Mouse (Mus musculus) cerebellum, adult 11-12 months (tissue): ENCODE data around the gene Uspl1.

ENCODE experiments used
- DNase-seq: peaks from one replicate; pipeline ENCODE4 v3.0.0; 2022

The Uspl1 gene

GRCm38 (mm10) chr5:149168816-149169215 is 15.3 kb upstream of the Uspl1 start:
- no peak for DNase-seq

DNA sequence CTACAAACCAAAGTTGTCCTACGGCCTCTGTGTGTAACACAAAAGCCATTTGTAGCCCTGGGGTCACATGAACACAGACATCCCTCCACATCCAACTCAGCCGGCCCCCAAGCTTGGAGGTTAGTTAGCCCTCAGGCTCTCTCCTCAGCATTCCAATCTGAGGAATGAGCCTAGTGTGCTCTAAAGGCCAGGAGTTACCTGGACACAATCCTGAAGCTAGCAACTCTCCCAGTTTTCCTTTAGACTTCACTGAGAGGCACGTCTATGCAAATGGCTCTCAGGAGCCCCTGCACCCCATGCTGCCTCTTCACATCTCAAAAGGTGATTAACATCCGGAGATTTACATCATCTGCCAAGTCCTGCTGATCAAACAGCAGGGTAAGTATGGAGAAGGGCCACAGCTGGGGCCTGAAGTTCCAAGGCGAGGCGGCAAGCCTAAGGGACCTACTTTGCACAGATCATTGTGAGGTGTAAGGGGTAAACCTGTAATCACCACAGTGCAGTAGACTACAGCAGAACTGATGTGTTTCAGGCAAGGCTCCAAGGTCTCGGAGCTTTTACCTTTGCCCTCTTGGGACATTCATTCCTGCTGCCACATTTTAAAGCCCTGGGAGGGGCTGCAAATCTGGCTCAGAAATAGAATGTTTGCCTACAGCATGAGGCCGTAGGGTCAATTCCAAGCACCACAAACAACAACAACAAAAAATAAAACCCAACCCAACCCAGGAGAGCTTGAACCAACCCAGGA is 13.1 kb upstream of the Uspl1 start:
- no peak for DNase-seq

DNA sequence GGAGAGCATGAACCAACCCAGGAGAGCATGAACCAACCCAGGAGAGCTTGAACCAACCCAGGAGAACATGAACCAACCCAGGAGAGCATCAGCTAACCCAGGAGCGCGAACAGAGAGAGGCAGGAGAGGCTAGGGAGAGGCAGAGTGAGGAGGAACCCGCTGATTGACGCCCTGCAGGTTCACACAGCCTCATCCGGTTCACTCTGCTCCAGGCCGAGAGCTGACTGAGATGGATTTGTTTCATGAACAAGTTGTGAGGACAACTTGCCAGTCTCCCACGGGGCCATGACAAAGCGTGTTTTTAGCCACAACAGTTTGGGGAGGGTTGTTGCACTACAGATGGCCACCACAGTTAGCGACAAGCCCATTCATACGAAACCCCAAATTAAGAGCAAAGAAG is 11.9 kb upstream of the Uspl1 start:
- no peak for DNase-seq

- DNase-seq, result no peak
Observed at GRCm38 (mm10) chr5:149174527-149174926, 9.6 kb upstream of the Uspl1 start.

- DNase-seq, result no peak
Observed at GRCm38 (mm10) chr5:149175736-149176135, 8.4 kb upstream of the Uspl1 start.

DNA sequence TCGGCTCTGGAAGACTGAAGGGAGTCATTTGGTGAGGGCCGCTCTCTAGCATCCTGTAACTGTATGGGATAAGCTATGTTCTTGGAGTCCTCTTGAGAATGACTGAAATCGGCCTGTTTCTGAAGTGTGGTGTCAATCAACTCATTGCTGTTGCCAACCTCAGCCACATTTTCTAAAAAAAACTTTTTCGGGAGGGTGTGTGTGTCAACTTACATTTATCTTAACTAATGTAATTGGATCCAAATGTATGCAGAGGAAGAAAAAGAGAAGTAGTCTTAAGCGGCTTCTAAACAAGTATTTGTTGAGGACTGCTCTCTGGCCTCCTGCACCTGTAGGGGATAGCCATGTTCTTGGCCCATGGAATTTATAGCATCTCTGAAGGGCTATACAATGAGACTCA is 6.1 kb upstream of the Uspl1 start:
- DNase-seq, result no peak

DNA sequence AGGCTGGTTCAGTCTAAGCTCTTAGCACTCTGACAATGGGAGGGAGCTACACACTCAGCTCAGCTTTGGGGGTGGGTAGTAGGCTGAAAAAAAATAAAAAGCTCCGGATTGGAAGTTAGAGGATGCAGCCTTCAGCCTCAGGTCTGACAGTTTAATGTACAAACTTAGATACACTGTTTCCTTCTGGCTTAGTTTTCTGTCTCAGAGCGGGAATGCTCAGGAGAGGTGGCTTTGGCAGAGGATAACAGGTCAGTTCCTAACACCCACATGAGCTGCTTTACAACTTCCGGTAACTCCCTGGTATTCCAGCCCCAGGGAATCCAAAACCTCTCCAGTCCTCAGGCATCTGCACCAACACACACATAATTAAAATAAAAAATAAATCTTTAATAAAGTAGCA is 4.3 kb upstream of the Uspl1 start:
- DNase-seq, result no peak

DNA sequence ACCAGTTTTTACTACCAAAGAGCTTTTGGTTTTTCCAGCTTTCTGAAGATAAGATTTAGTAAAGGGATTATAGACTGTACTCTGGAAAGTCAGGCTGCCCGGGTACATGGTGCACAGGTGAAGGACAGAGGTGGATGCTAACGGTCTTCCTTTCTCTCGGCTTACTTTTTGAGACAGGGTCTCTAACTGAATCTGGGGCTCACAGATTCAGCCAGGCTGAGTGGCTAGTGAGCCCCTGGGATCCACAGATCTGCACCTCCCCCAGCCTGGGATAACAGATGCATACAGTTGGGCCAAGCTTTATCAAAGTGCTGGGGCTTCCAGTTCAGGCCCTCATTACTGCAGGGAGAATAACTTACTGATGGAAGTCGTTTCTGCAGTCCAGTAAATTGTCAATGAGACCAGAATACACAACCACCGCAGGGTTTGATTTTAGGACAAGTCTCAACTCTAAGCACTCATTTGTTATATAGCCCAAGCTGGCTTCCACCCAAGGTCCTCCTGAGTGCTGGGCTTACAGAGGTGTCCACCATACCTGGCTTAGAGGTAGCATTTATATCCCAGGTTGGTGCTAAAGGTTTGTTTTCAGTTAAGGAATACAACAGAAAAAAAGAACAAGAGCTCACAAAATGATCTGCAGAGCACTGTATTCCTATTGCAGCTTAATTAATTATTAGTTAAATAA is 1.8 kb upstream of the Uspl1 start:
- peak; percentile 32 for DNase-seq

GRCm38 (mm10) chr5:149183122-149183521 is 1.0 kb upstream of the Uspl1 start:
- no peak for DNase-seq

DNA sequence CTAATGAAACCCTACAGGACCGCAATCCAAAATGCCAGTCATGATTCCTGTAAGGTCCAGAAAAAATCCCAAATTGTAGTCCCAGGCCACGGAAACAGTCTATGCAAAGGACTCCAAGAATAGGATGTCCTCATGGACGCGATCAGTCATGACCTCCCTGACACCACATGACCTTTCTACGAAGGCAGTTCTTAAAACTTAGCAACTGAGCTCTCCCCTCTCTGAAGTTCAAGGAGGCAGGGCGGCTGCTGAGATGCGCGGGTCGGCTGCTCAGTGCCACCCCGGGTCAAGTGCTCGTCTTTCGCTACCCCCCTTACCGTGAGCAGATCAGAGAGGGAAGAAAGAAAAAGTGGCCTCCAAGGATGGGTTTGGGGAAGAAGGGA is 438 bp upstream of the Uspl1 start:
- no peak for DNase-seq

DNA sequence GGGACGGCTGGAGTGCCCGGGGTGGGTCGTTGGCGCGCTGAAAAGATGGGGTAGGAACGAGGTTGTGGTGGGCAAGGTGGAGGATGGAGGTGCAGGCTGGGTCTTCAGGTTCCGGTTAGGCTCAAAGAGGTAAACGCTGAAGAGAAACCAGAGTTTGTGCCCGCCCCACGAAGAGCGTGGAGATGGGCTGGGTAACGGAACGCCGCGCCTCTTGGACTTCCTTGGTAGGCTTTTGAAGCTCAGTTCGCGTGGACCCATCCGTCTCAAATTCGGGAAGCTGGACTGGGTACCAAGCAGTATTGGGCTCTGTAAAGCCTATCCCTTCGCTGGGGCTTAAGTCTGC is 665 bp downstream of the Uspl1 start:
- DNase-seq, result no peak

GRCm38 (mm10) chr5:149185806-149186205 is 1.7 kb downstream of the Uspl1 start:
- no peak for DNase-seq

GRCm38 (mm10) chr5:149190160-149190559 is 6.0 kb downstream of the Uspl1 start:
- no peak for DNase-seq

DNA sequence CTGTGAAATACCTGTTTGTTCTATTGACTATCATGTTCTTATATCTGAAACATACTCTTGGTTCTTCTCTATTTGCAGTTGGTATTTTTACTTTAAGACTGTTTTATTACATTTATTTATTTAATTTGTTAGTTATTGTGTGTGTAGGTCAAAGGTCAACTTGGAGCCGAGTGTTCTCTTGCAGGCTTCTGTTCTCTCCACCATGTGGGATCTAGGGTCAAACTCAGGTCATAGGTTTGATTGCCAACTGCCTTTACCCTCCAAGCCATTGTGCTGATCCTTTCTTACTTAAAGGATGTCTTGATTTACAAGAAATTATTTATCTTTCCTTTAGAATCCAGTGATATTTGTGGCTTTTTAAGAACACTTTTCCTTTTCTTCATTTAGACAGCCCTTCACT is 12.5 kb downstream of the Uspl1 start:
- no peak for DNase-seq

DNA sequence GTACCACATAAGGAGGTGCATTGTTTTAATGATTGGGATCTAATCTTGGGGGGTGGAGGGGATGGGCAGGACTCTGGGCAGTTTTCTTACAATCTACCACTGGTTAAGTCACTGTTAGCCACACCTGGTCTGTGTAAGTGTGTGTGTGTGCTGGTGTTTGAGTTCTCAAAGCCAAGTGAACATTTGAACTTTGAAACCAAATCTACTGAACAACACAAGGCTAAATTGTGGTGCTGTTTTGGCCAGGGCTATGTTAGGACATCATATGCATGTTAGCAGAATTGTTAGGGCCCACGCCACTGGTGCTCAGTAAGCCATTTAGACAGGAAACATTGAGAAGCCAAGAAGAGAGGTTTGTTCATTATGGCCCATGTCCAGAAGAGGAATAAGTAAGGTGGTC is 14.6 kb downstream of the Uspl1 start:
- no peak for DNase-seq

DNA sequence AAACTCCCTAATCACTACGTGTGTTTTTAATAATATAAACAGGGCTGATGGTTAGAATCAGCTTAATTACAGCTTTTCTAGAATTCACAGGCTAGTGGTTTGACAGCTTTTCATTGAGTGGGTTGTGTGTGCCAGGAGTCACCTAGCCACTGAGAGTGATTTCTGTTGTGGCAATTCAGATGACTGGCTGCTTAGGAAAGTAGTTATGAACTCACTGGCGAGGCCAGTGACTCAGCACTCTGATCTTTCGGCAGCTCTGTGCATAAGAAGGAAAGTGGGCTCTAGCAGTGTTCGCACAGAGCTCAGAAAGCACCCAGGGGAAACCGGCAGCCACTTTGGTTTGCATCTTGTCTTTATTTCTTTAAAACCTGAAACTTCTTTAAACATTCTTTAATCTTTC is 18.8 kb downstream of the Uspl1 start:
- no peak for DNase-seq

GRCm38 (mm10) chr5:149203796-149204375 is 19.7 kb downstream of the Uspl1 start:
- no peak for DNase-seq

DNA sequence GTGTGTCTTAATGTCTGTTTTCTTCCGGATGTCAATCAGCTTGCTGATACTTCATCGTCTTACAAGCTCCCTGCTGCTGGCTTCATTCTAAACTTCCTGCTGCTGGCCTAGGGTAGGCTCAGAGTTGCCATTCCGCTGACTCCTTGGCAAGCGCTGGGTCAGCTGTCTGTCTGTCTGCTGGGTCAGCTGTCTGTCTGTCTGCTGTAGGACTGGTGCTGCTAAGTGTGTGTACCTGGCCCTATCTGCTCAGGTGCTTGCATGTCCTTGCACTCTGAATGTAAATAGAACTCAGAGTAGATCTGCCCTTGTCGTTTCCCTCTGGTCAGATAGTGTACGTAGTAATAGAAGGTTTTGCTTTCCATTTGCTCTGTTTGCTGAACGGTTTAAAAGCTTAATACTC is 20.7 kb downstream of the Uspl1 start:
- DNase-seq, result no peak

- no peak for DNase-seq
Observed at GRCm38 (mm10) chr5:149205265-149205664, 21.1 kb downstream of the Uspl1 start.

- DNase-seq, result no peak
Observed at GRCm38 (mm10) chr5:149206286-149206685, 22.1 kb downstream of the Uspl1 start.

DNA sequence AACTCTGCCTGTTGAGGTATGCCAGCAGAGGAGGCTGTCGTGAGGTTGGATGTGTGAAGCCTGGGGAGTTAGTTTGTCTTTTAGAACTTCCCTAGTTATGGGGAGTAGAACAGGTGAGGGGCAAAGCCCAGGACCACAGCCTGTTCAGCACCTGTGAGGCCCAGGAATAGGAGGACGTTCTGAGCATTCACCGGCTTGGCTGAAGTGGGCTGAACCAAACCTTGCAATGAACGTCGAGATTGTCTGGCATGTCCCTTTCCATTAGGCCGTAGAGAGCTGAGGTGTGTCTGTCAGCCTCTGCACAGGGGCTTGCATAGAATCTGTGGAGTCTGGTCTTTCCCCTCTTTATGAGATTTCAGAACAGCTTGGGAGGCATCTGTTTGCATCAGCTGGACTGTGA is 23.5 kb downstream of the Uspl1 start:
- no peak for DNase-seq

GRCm38 (mm10) chr5:149208776-149209175 is 24.6 kb downstream of the Uspl1 start:
- no peak for DNase-seq

DNA sequence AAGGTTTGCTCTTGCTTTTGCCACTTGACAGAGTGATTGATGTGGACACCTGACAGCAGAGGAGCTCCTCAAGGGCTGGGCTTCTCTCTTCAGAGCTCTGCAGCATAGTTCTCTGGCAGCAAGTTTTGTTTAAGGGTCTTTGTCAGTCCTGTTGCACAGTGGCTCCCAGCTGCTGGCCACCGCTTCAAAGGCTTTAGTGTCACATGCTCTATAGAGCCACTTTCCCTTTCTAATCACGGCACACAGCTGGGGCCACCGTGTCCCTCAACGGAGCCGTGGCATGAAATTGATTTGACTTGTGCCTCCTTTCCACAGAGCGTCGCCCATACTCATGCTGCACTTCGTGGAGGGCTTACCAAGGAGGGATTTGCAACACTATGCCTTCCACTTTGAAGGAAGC is 25.2 kb downstream of the Uspl1 start:
- no peak for DNase-seq

GRCm38 (mm10) chr5:149211041-149211440 is 26.9 kb downstream of the Uspl1 start:
- DNase-seq, result no peak

- DNase-seq, result no peak
Observed at GRCm38 (mm10) chr5:149212806-149213205, 28.7 kb downstream of the Uspl1 start.
